Mouse (Mus musculus) left cerebral cortex, adult 6 months (tissue): ENCODE measurements around the gene Gm7534. TPM values are rescaled to one million over a fixed set of nuclear protein-coding genes. Genes with fewer than 3 reads are reported as not detected.

ENCODE experiments used
- long read RNA-seq, 2 experiments: library from polyadenylated mRNA; unstranded; transcript quantifications; one replicate each; pipeline ENCODE4 v2.0.0; 2019 to 2020
- polyA plus RNA-seq: library from polyadenylated mRNA; unstranded; fragments of <200 nt; fragmentation: Nextera tagmentation; gene quantifications from 2 replicates; pipeline ENCODE4 v1.2.3, GENCODE M21; 2021

Gene Gm7534
- not detected in 2 replicates for polyA plus RNA-seq
- long read RNA-seq, experiment 1 = 0 reads
- long read RNA-seq, experiment 2 = 0 reads

DNA sequence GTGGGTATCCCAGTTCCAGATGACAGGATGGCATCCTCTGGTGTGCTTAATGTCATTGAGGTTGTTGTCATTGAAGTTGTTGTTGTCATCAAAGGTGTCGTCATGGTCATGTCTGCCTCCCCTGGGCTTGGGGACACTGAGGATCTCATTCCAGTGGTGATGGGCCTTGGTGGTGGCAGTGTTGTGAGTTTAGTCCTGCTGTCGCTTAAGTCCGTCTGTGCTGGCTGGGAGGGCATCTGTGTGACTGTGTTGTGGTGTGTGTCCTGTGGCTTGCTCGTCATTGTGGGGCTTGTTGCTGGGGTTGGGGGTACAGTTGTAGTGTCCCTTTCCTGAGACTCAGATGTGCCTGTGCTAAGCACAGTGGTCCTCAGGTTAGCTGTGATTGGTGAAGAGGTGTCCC is at the start of gene Gm7534:
Gm7534 (minus strand) TSS at position 101 of the 400 bp plus-strand sequence.

DNA sequence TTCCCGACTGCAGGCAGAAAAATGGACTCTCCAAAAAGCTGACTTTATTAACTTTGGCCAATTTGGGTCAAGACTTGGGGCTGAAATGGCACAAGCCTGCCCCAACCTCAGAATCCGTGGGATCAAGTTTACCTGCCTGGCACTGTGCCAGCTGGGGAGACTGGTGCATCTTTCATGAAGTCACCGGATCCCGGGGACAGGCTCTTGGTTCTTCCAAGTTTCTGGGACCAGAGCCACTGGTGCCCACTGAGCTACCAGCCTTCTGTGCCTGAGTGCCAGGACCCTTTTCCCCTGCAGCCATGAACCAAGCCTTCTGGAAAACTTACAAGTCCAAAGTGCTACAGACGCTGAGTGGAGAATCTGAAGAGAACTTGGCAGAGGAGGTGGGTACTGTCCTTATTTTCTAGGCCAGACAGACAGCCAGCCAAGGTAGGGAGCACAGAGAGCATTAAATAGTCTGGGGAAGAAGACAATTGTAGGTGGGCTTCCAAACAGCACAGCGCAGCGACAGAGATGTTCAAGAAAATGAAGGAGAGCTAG is 44.0 kb upstream of the Gm7534 start, which contains the start of gene Gm30191:
Gm30191 (plus strand) TSS at position 217 of the 540 bp plus-strand sequence.

DNA sequence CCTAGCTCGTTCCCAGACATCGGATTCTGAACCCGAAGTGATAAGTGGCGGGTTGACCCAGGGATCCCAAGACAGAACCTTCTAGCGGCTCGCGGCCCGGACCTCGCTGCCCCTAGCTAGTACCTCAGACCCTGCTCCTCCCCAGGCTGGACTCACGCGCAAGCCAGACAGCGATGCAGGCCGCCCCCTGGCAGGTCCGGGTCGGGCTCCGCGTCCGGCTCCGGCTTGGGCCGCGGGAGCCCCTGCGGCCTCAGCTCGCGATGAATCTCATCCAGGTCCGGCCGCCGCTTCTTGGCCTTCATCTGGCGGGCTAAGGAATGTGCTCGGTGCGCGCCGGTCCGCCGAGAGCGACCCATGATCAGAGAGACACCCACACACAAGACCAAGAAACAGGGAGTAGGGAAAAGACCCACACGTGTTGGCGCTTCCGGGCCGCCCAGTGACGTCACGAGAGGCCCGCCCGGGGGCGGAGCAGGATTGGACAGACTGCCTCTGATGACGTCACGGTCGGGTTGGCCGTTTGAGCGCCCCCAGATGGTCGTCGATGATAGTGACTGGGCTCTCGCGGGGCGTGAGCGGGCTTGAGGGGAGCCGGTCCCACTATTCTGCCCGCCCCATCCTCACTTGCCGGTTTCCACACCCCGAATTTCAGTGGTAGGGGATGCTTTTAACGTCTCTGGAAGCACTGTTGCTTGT is 42.5 kb upstream of the Gm7534 start, which contains the start of gene Zfp593:
Zfp593 (minus strand) TSS at position 445 of the 696 bp plus-strand sequence.

DNA sequence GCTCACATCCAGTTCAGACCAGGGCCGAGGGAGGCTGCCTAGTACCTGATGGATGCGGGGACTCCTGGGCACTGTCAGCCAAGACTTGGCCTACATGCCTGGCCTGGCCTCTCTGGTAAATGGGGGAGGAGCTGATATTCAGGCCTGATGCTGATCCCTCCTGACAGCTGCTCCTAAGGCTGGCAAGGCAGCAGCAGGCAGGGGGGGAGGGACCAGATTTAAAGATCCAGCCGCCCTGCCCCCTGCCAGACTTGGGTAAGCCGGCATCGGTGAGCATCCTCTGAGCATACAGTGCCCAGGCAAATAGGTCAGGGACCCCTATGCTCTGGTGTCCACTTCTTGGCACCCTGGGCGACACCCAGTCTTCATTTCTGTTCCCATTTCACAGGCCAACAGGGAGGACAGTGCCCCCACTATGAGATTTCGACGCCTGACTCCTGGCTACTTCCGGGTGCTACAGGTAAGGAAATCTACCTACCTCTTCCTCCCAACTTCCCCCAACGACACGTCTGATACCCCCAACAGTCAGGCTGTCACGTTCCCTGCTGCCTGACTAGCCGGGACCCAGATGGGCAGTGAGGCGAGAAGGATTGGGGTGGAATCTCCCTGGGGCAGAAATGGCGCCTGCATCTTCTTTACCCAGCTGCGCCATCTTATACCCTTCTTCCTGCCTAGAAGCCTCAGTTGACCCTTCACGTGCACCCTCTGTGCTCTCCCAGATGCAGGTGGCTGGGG is 40.9 kb upstream of the Gm7534 start, which contains the start of gene E130218I03Rik:
E130218I03Rik (plus strand) TSS at position 147 of the 735 bp plus-strand sequence.

DNA sequence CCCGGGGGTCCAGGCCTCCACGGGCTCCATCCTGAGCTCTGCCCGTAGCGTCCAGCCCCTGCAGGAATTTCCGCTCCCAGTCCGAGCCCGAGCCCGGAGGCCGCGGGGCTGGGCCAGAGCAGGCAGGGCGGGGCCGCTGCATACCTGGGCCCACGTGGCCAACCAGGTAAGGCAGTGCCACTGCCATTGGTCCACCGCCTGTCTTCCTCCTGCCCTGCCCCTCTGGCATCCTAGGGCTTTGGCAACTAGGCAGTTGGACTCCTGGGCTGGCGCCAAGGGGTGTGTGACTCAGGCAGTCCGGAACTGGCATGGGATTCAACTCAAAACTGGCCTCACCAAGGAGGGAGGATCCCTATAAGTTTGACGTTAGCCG is 35.5 kb upstream of the Gm7534 start, which contains the start of gene Cnksr1:
Cnksr1 (minus strand) TSS at position 121 of the 373 bp plus-strand sequence.

DNA sequence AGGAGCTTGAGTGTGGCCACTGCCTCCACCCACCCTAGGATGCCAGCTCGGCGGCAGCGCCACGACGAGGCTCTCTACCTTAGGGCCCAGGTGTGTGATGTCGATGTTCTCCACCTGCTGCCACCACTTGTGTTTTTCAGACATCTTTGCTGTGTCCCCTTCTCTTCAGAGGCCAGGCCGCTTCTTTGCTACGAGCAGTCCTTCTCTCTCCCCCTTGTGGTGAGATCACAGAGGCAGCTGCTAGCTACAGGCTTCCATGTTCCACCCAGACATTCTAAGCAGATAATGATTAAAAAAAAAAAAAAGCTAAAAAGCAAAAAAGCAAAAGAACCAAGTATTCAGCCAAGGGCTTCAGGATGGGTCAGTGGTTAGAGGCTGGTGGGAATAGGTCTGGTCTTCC is 24.4 kb upstream of the Gm7534 start, which contains the start of gene Catsper4:
Catsper4 (minus strand) TSS at position 190 of the 400 bp plus-strand sequence.

Other genes starting within 250 kb of the Gm7534 start
- 230 and 238 TPM in 2 replicates for gene Hmgn2, start 234.4 kb downstream of the Gm7534 start, polyA plus RNA-seq
- 39.7 and 42.1 TPM in 2 replicates for gene Dhdds, start 202.1 kb downstream of the Gm7534 start, polyA plus RNA-seq
- not detected in 2 replicates for gene Lin28a, start 184.2 kb downstream of the Gm7534 start, polyA plus RNA-seq
- not detected in 2 replicates for gene Zfp683, start 149.2 kb downstream of the Gm7534 start, polyA plus RNA-seq
- 4.6 and 8.1 TPM in 2 replicates for gene Crybg2, start 142.2 kb downstream of the Gm7534 start, polyA plus RNA-seq
- gene Cd52, start 107.9 kb downstream of the Gm7534 start, polyA plus RNA-seq = 17.1 and 21.5 TPM in 2 replicates
- 11.6 and 12.2 TPM in 2 replicates for gene Ubxn11, start 100.4 kb downstream of the Gm7534 start, polyA plus RNA-seq
- gene Sh3bgrl3, start 74.2 kb downstream of the Gm7534 start, polyA plus RNA-seq = 657 and 660 TPM in 2 replicates
- gene Cep85, start 15.9 kb downstream of the Gm7534 start, polyA plus RNA-seq = 12.4 and 12.5 TPM in 2 replicates
- gene Catsper4, start 24.4 kb upstream of the Gm7534 start, polyA plus RNA-seq = not detected in 2 replicates
- gene Cnksr1, start 35.4 kb upstream of the Gm7534 start, polyA plus RNA-seq = 0.21 TPM in 1 of 2 replicates, not detected in the other
- 0.45 and 0.63 TPM in 2 replicates for gene E130218I03Rik, start 40.7 kb upstream of the Gm7534 start, polyA plus RNA-seq
- gene Zfp593, start 42.6 kb upstream of the Gm7534 start, polyA plus RNA-seq = 16.6 and 17.3 TPM in 2 replicates
- not detected in 2 replicates for gene Gm30191, start 43.9 kb upstream of the Gm7534 start, polyA plus RNA-seq
- gene Grrp1, start 51.1 kb upstream of the Gm7534 start, polyA plus RNA-seq = 5.0 and 6.2 TPM in 2 replicates
- 8.8 and 12.5 TPM in 2 replicates for gene Pdik1l, start 84.9 kb upstream of the Gm7534 start, polyA plus RNA-seq
- 0.15 TPM in 1 of 2 replicates, not detected in the other for gene Trim63, start 112.1 kb upstream of the Gm7534 start, polyA plus RNA-seq
- 0.53 and 0.59 TPM in 2 replicates for gene Slc30a2, start 140.2 kb upstream of the Gm7534 start, polyA plus RNA-seq
- 23.0 and 23.2 TPM in 2 replicates for gene Extl1, start 180.8 kb upstream of the Gm7534 start, polyA plus RNA-seq
- gene Pafah2, start 193.3 kb upstream of the Gm7534 start, polyA plus RNA-seq = 3.2 and 3.3 TPM in 2 replicates